Mouse (Mus musculus): ENCODE measurements around the gene Plin5. TPM values are rescaled to one million over a fixed set of nuclear protein-coding genes. Genes with fewer than 3 reads are reported as not detected.
A peak's percentile ranks its signal among the peaks of the same experiment; 100 is the strongest.
"Not testable (repeated sequence)": the region's sequence is repeated elsewhere in the genome, so short reads cannot be mapped to it uniquely, and the experiment has no call there.

Gene Plin5
- total RNA-seq, 2 experiments from 2014 or later: 0.59 to 0.99 TPM

GRCm38 (mm10) chr17:56110571-56110970 is 6.8 kb downstream of the Plin5 start:
- intact Hi-C loops (cut with DNase I): no loop called here
- DNase-seq (ENCODE audit: low spot score in 2 of 2): no peak

DNA sequence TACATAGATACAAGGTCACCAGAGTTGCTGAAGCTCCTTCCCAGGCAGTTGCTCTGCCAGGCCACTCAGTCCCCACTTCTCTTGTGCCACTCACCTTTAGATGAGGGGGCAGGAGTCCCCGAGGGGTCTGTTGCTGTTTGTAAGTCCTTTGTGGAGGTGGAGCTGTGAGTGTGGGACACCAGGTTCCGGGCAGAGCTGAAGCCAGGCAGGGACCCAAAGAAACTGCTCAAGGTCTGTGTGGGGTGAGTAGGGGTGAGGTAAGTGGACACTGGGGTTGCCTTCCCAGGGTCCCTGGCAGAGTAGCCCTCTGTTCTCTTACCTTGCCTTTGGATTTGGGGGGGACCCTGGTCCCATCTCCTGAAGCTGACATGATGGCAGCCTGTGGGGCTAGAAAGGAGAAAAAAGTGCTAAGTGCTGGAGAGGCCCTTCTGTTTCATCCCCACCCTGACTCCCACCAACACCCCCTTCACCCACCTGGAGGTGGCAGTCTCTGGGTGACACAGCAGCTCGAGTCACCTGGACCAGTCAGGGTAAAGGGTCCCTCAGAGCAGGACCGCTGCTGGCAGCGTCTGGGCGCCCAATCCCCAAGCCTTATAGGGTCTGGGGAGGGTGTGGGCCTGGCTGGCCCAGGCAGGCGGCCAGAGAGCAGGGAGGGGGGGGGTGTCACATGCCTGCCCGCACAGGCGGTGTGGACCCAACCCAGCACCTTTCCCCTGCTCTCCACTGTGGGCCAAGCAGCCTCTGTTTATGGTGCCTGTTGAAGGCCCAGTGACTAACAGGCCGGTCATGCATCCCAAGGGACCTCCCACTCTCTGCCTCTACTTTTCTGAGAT is 8.0 kb downstream of the Plin5 start, which contains the start of gene Plin4:
Plin4 (minus strand) TSS at position 585 of the 833 bp plus-strand sequence.
- DNase-seq (ENCODE audit: low spot score in 2 of 2): no peak
- intact Hi-C loops (cut with DNase I): no loop called here

DNA sequence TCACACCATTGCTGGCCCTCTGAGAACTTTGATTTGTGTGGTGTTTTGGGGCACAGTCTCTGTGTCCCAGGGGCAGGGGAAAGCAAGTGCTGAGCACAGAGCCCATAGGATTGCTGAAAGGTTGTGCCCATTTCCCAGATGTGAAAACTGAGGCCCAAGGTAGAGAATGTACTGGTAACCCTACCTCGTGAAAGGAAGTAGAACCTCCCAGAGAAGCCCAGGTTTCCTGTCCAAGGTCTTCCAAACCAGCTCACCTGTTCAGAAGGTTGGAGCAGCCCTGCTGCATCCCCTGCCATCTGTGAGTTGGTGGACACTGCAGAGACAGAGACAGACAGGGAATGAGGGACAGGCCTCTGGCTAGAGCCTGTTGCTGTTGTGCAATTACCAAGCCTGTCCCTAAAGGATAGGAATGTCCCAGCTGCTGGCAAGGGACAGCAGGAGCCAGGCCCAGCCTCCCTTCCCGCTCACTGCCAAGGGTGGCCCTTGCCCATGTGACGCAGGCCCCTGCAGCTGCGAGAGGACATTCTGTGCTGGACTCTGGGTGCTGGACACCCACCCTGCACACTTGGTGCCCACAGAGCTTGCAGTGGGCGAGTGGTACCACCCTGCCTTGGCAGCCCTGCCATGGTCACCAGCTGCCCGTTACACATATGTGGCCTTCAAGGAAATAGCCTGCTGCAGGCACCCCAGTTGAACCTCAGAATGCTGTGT is 8.9 kb downstream of the Plin5 start:
- intact Hi-C loops (cut with DNase I): no loop called here
- peak; percentile 75 to 77 for DNase-seq (ENCODE audit: low spot score in 2 of 2)

DNA sequence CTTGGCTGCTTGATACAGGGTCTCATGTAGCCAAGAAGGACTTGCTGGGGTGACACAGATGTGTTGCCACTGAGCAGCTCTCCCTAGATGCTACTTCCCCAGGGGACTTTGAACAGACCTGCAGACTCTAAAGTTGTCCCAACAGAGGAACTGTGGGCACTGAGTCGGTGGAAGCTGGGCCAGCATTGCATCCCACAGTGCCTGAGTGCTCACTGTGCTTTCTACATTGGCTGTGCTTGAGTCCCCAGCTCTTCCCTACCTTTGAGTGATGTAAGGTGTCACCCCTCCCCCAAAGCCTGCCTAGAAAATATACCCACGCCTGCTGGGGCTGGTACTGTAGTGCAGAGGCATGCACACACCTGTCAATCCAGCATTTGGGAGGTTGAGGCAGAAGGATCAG is 9.7 kb downstream of the Plin5 start:
- intact Hi-C loops (cut with DNase I): no loop called here
- no peak for DNase-seq (ENCODE audit: low spot score in 2 of 2)

GRCm38 (mm10) chr17:56106981-56107380 is 10.4 kb downstream of the Plin5 start:
- intact Hi-C loops (cut with DNase I): no loop called here
- DNase-seq (ENCODE audit: low spot score in 2 of 2): no peak

DNA sequence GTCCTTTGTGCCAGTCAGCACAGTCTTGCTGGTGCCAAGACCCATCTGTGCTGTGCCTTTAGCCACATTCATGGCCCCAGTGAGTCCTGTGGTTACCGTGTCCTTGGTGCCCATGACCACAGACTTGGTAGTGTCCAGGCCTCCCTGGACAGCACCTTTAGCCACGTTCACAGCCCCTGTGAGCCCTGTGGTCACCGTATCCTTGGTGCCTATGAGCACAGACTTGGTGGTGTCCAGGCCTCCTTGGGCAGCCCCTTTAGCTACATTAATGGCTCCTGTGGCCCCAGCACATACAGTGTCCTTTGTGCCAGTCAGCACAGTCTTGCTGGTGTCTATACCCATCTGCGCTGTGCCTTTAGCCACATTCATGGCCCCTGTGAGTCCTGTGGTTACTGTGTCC is 11.0 kb downstream of the Plin5 start:
- intact Hi-C loops (cut with DNase I); DNase-seq (ENCODE audit: low spot score in 2 of 2): not testable (repeated sequence)

GRCm38 (mm10) chr17:56104821-56105220 is 12.6 kb downstream of the Plin5 start:
- DNase-seq (ENCODE audit: low spot score in 2 of 2); intact Hi-C loops (cut with DNase I): not testable (repeated sequence)

DNA sequence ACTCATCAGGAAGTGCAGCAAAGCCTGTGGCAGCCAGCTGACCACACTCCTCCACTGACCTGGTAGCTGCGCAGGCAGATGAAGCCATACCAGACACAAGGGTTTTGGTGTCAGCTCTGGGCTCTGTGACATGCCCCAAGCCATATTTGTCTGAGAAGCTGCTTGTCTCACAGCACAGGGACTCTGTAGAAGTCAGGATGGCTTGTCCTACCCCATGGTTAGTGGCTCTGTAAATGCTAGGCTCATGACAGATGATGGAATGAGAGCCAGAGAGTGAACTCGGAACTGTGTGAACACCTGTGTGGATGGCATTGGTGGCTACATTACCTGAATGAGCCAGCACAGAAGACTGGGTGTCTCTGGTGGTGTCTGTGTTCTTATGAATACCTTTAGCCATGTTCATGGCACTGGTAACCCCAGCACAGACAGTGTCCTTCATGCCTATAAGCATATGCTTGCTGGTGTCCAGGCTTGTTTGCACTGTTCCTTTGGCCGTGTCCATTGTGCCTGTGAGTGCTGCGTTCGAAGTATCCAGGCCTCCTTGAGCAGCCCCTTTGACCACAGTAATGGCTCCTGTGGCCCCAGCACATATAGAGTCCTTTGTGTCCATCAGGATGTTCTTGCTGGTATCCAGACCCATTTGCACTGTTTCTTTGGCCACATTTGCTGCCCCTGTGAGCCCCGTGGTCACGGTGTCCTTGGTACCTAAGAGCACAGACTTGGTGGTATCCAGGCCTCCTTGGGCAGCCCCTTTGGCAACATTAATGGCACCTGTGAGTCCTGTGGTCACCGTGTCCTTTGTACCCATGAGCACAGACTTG is 13.7 kb downstream of the Plin5 start:
- intact Hi-C loops (cut with DNase I): no loop called here

DNA sequence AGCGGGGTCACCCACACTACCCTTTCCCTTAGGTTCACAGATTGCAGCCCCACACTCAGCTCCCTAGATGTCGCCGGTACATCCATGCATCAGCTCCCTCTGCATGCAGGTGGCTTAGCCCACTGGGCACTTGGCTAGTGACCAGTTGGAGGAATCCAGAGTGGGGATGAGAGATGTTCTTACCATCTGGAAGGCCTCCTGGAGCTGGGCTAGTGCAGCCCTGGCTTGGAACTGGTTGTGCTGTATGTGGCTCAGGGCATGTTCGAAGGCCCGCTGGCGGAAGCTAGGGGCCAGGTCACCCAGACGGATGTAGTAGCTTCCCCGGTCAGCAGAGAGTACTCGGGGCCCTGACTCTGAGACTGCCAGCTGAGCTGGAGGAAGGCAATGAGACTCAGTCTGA is 14.5 kb downstream of the Plin5 start:
- DNase-seq (ENCODE audit: low spot score in 2 of 2): no peak
- intact Hi-C loops (cut with DNase I): no loop called here

More for the DNA sequence above, 13.7 kb downstream of the Plin5 start:
- no peak for DNase-seq (ENCODE audit: low spot score in 2 of 2)

DNA sequence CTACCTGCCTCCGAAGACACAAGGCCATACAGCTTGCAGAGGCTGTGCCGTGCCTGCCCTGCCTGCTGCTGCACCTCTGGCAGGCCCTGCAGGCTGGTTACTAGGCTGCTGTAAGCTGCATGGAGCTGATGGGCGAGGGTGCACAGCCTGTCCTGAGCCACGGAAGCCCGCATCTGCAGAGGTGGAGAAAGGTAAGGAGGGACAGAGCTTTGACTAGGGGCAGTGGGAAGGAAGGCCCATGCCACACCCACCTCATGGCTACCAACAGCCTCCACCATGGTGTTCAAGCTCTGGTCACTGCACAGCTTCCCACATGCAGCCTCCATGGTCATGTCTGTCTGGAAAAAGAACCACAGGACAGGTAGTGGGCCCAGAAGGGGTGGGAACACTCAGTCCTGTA is 15.2 kb downstream of the Plin5 start:
- intact Hi-C loops (cut with DNase I): no loop called here
- DNase-seq (ENCODE audit: low spot score in 2 of 2): no peak

GRCm38 (mm10) chr17:56100811-56101210 is 16.6 kb downstream of the Plin5 start:
- intact Hi-C loops (cut with DNase I): no loop called here
- no peak for DNase-seq (ENCODE audit: low spot score in 2 of 2)

DNA sequence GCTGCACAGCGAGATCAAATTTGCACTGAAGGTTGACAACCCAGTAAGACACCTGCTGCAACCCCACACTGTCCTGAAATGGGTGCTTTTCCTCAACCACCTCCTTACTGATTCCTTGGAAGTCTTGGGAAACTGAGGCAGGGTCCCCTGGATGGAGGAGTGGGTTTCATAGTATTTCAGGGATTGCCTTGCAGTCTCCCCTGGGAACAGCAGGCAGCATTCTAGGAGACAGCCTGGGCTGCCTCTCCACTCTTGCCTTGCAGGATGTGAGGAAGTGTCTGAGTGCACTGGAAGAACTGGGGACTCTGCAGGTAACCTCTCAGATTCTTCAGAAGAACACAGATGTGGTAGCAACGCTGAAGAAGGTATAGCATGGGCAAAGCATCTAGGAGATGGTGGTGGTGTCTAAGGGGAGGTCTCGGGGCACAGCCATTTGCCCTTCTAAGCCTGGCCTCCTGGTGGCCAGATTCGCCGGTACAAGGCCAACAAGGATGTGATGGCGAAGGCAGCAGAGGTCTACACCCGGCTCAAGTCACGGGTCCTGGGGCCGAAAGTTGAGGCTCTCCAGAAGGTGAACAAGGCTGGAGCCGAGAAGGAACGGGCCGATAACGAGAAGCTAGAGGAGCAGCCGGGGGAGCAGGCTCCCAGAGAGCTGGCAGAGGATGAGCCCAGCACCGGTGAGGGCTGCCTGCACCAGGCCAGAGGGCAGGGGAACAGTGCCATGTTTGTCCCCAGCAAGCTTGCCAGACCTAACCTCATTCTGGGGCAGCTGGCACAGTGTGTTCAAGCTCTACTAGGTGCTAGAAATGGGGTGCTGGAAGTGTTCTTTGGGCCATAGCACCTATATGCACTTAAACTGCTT is 18.5 kb downstream of the Plin5 start:
- intact Hi-C loops (cut with DNase I): no loop called here
- no peak for DNase-seq (ENCODE audit: low spot score in 2 of 2)

GRCm38 (mm10) chr17:56098180-56098579 is 19.2 kb downstream of the Plin5 start:
- no peak for DNase-seq (ENCODE audit: low spot score in 2 of 2)
- intact Hi-C loops (cut with DNase I): no loop called here

GRCm38 (mm10) chr17:56096883-56097282 is 20.5 kb downstream of the Plin5 start:
- intact Hi-C loops (cut with DNase I): no loop called here
- DNase-seq (ENCODE audit: low spot score in 2 of 2): no peak

GRCm38 (mm10) chr17:56092794-56093193 is 24.6 kb downstream of the Plin5 start:
- no peak for DNase-seq (ENCODE audit: low spot score in 2 of 2)
- intact Hi-C loops (cut with DNase I): no loop called here

GRCm38 (mm10) chr17:56092312-56092711 is 25.1 kb downstream of the Plin5 start:
- DNase-seq (ENCODE audit: low spot score in 2 of 2): no peak
- intact Hi-C loops (cut with DNase I): no loop called here

- DNase-seq (ENCODE audit: low spot score in 2 of 2): peak; percentile 43 to 51
- intact Hi-C loops (cut with DNase I): no loop called here
Observed at GRCm38 (mm10) chr17:56080781-56081585, 36.4 kb downstream of the Plin5 start.

- no peak for DNase-seq (ENCODE audit: low spot score in 2 of 2)
- intact Hi-C loops (cut with DNase I): no loop called here
Observed at GRCm38 (mm10) chr17:56079921-56080320, 37.5 kb downstream of the Plin5 start.

Measured in left cerebral cortex, postnatal 36 days (tissue).